Mouse (Mus musculus) mature B cell (primary cell): ENCODE measurements around the gene Slit3.

Experiments used
- in situ Hi-C: fragments of 300-500 bp; cut with MboI; formaldehyde crosslinking; loops from 2 replicates; pipeline ENCODE4 v1.14.3; 2019

The Slit3 gene

DNA sequence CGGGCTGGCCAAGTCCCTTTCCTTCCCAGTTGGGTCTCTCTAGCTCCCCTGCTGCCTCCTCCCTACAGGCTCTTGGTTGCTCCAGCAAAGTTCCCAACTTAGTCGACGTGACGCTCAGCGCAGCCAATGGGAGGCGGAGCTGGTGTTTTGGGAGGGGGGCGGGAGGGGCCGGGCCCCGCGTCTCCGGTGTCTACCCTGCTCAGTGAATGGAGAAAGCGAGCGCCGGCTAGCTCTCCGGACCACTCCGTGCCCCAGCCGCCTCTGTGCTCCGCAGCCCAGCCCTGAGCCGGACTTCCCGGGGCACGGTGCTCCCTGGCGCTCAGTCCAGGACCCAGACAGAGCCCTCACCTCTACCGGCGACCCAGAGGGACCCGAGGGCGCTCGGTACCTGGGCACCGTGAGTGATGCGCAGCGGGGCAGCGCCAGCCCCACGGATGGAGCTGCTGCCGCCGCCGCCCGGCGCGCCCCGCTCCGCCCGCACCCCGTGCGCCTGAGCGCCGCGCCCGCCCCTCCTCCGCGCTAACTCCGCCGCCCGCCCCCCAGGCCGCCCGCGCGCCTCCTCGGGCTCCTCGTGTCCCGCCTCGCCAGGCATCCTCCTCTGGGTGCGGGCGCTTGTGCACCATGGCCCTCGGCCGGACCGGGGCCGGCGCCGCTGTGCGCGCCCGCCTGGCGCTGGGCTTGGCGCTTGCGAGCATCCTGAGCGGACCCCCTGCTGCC lies at the start of gene Slit3:
Gene Slit3, plus strand, starts transcription at position 331 of the 717 bp plus-strand sequence.
- in situ Hi-C loops = no loop called here

DNA sequence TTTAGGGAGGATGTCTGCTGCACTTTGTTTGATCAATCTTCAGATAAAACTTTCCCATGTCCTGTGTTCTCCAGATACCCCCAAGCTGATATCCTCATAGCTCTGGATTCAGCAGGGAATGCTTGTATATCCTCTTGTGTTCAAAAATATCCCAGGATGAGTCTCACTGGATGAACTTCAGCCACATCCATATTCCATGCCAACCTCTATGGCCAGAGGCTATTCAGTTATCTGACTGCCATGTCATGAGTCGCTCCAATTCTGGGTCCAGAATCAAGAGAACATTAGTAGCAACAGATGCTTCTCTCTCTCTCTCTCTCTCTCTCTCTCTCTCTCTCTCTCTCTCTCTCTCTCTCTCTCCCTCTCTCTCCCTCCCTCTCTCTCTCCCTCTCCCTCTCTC lies 49.6 kb upstream of the Slit3 start:
- in situ Hi-C loops = no loop called here

GRCm38 (mm10) chr11:35075411-35075810 lies 45.6 kb upstream of the Slit3 start:
- in situ Hi-C loops = loop anchor here (25.0 kb wide), 1 partner anchor 238 kb away; the partner anchor contains the start of gene Spdl1

GRCm38 (mm10) chr11:35080451-35081125 lies 40.4 kb upstream of the Slit3 start:
- in situ Hi-C loops = loop anchor here (25.0 kb wide), 1 partner anchor 243 kb away; the partner anchor contains the start of gene Spdl1

- in situ Hi-C loops = loop anchor here (25.0 kb wide), 1 partner anchor 245 kb away; the partner anchor contains the start of gene Spdl1
These were observed 38.7 kb upstream of the Slit3 start for GRCm38 (mm10) chr11:35082297-35082696.

DNA sequence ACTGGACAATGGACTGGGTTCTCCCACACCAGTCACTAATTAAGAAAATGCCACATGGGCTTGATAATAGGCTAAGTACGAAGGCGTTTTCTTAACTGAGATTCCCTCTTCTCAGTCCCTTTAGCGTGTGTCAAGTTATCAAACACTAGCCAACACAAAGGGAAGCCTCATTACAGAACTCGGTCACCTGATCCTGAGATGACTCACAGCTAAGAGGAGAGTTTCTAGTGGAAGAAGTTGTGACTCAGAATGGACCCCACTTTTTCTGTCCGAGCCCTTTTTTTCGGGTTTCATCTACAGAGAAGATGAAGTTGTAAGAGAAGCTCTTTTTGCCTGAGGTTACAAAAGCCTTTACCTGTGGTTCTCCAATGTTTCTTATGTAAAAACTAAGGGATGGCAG lies 38.0 kb upstream of the Slit3 start:
- in situ Hi-C loops = loop anchor here (25.0 kb wide), 1 partner anchor 246 kb away; the partner anchor contains the start of gene Spdl1

GRCm38 (mm10) chr11:35085351-35085750 lies 35.7 kb upstream of the Slit3 start:
- in situ Hi-C loops = loop anchor here (25.0 kb wide), 1 partner anchor 248 kb away; the partner anchor contains the start of gene Spdl1

GRCm38 (mm10) chr11:35086029-35086428 lies 35.0 kb upstream of the Slit3 start:
- in situ Hi-C loops = loop anchor here (25.0 kb wide), 1 partner anchor 249 kb away; the partner anchor contains the start of gene Spdl1

GRCm38 (mm10) chr11:35087454-35087853 lies 33.6 kb upstream of the Slit3 start:
- in situ Hi-C loops = loop anchor here (25.0 kb wide), 1 partner anchor 250 kb away; the partner anchor contains the start of gene Spdl1

- in situ Hi-C loops = loop anchor here (25.0 kb wide), 1 partner anchor 251 kb away; the partner anchor contains the start of gene Spdl1
These were observed 32.9 kb upstream of the Slit3 start for GRCm38 (mm10) chr11:35088136-35088535.

DNA sequence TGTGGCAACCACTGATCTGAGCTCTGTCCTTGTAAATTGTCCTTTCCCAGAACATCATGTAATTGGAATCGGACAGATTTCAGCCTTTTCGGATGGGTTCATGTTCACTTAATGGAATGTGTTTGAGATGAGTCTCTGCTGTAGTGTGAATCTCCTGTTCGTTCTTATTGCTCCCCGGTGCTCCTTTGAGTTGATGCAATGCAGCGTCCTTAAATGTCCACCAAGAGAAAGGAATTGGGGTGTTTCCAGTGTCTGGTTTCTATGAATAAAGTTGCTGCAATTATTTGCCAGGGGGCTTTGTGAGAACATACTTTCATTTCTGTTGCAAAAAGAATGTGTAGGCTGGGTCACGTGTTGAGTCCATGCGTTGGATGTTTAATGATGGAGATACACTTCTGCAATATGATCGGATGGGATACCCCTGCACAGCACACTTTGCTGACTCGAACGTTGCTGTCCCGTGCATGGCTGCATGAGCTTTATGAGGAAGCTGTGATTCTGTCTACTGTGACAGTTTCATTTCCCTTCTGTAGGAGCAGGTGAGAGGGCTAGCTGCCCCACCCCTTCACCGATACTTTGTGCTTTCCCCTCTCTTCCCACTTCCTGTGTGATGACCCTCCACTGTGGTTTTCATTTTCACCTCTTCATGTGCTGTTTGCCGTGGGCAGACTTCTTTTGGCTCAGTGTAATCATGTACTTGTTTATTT lies 30.2 kb upstream of the Slit3 start:
- in situ Hi-C loops = loop anchor here (25.0 kb wide), 1 partner anchor 253 kb away; the partner anchor contains the start of gene Spdl1

DNA sequence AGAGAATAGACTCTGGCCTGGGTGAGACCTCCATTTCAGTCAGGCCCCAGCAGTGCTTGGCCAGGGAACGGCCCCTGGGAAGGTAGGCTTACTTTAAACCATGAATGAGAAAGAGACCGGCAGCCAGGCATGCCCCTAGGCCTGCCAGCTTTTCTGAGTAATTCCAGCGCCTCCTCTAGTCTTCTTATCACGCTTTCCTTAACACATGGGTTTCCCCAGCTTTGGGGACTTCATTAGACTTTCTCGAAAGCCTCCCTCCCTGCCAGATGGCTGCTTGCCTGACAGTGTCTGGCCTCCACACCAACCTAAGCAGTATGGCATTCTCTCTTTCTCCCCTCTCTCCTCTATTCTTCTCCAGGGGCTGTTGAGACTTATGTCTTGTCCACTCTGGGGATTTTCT lies 24.5 kb upstream of the Slit3 start:
- in situ Hi-C loops = loop anchor here (25.0 kb wide), 1 partner anchor 259 kb away; the partner anchor contains the start of gene Spdl1

DNA sequence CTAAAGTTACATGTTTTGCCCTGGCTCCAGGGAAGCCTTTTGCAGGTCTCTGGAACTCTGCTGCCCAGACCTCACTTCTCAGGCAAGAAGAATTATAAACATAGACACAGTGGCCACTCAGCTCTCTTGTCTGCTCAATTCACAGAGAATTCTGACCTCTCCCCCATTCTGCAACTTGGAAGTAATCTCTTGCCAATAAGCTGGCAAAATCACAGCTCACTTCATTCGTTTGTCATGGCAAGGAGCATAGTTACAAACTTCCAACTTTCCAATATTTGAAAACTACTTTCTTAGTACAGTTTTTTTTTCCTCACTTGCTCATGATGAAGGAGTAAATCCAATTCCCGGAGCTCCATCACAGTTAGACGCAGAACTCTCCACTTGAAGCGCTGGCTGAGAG lies 11.2 kb upstream of the Slit3 start:
- in situ Hi-C loops = no loop called here

GRCm38 (mm10) chr11:35110784-35111183 lies 10.2 kb upstream of the Slit3 start:
- in situ Hi-C loops = no loop called here

- in situ Hi-C loops = no loop called here
These were observed 7.7 kb upstream of the Slit3 start for GRCm38 (mm10) chr11:35113290-35113689.

DNA sequence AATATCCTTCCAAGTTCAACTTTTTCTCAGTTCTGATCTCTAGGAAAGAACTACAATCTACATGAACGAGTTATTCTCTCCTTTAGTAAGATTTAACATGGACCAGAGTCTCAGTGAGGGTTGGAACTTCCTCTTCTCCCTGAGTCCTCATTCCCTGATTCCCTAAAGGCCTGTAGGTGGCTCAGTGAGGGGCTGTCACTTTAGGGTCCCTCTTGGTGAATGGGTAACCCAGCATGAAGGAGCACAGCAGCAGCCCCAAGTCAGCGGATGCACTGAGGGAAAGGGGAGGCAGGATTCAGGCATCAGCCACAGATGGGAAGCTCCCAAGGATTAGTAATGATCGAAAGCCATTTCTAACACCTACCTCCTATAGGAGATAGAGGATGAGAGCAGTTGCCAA lies 4.6 kb upstream of the Slit3 start:
- in situ Hi-C loops = no loop called here

DNA sequence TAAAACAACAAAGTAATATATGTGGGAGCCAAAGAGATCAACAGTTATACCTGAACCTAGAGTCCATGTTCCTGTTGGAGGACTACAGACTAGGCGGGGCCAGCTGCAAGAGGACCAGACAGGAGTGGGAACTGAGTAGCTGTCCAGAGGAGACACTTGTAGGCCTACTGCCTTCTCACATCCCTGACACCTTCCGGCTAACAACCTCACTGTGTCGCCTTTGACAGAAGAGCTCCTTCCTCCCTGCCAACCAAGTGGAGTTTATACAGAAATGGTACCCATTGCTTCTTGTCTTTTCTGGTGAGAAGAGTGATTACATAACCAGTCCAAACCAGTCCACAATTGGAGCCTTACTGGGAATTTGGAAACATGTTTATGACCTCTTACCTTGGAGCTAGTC lies 3.2 kb upstream of the Slit3 start:
- in situ Hi-C loops = no loop called here

DNA sequence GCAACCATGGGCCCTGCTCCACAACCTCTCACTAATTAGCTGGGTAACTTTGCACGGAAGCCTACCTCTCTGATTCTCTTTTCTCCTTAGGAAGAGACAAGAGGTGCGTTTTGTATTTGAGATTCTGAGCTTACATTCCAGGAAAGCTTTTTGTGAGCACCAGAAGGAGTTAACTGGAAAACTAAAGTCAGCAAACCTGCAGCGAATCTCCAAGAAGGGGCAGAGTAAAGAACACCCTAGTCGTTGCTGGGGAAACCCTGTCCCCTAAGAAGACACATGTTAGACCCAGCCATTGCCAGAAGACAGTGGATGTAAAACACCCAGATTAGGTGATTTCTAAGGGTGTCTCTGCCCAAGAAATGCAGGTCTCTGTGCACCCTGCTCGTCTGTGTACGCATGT lies 2.3 kb upstream of the Slit3 start:
- in situ Hi-C loops = no loop called here

GRCm38 (mm10) chr11:35119360-35119759 lies 1.7 kb upstream of the Slit3 start:
- in situ Hi-C loops = no loop called here

- in situ Hi-C loops = no loop called here
These were observed 948 bp upstream of the Slit3 start for GRCm38 (mm10) chr11:35120076-35120475.

DNA sequence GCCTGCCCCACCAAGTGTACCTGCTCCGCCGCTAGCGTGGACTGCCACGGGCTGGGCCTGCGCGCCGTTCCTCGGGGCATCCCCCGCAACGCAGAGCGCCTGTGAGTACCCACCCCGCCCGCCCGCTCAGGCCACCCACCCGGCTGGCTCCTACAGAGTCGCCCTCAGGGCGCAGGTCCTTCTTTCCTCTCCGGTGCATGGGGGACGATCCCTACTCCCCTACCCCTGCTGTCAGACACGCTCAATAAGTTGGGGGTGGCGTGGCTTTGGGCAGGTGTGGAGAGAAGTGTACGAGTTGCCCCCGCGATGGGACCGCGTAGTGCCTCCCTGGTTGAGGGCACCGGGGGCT lies 561 bp downstream of the Slit3 start:
- in situ Hi-C loops = no loop called here
